Mouse (Mus musculus) heart, embryonic 13.5 days (tissue): ENCODE data around the gene Deaf1. TPM values are rescaled to one million over a fixed set of nuclear protein-coding genes. Genes with fewer than 3 reads are reported as not detected.

ENCODE experiments used
- ATAC-seq: fragments of 200-750 bp; cut with Nextera tagmentation; 2 replicates; pipeline ENCODE4 v1.8.0; 2017; ENCODE audit warnings: moderate TSS enrichment; ENCODE audit not compliant: insufficient number of reproducible peaks, low FRiP score, low TSS enrichment; ENCODE audit errors: extremely low read depth
- H3K27ac ChIP-seq: fragments of 300-500 bp; sonication (generic); replicated peaks from 2 replicates; pipeline ENCODE4 v1.5.1; 2015; ENCODE audit warnings: moderate library complexity, mild to moderate bottlenecking, inconsistent platforms
- H3K27me3 ChIP-seq: fragments of 300-500 bp; sonication (generic); replicated peaks from 2 replicates; pipeline ENCODE4 v1.6.1; 2015; ENCODE audit warnings: mild to moderate bottlenecking, inconsistent platforms
- H3K36me3 ChIP-seq: fragments of 300-500 bp; sonication (generic); 2 replicates; pipeline ENCODE4 v1.6.1; 2015; ENCODE audit warnings: mild to moderate bottlenecking, inconsistent platforms
- H3K4me1 ChIP-seq: fragments of 300-500 bp; sonication (generic); 2 replicates; pipeline ENCODE4 v1.6.1; 2015; ENCODE audit warnings: inconsistent platforms
- H3K4me2 ChIP-seq: fragments of 300-500 bp; sonication (generic); 2 replicates; pipeline ENCODE4 v1.6.1; 2015; ENCODE audit warnings: inconsistent platforms, mild to moderate bottlenecking, moderate library complexity
- H3K4me3 ChIP-seq: fragments of 300-500 bp; sonication (generic); 2 replicates; pipeline ENCODE4 v1.5.1; 2015; ENCODE audit warnings: moderate library complexity, mild to moderate bottlenecking, inconsistent platforms
- H3K9ac ChIP-seq: fragments of 300-500 bp; sonication (generic); 2 replicates; pipeline ENCODE4 v1.6.1; 2015; ENCODE audit warnings: inconsistent platforms, mild to moderate bottlenecking, moderate library complexity
- H3K9me3 ChIP-seq: fragments of 300-500 bp; sonication (generic); 2 replicates; pipeline ENCODE4 v1.6.1; 2016; ENCODE audit warnings: inconsistent platforms
- WGBS: fragments of 180-500 bp; shearing (Covaris S2); methylation state at CpG from one replicate; pipeline ENCODE4 v1.1.7; 2015; ENCODE audit warnings: mixed read lengths; 5-methylcytosine and 5-hydroxymethylcytosine counted together
- polyA plus RNA-seq: library from polyadenylated mRNA; unstranded; fragments of >200 nt; fragmentation: Nextera tagmentation; extraction: Ambion mirVana; gene quantifications from 2 replicates; pipeline ENCODE4 v1.2.1, GENCODE M21; 2015

The Deaf1 gene
- 35.5 and 37.4 TPM in 2 replicates for polyA plus RNA-seq

GRCm38 (mm10) chr7:141327469-141328372 lies at the start of gene Deaf1, which contains the start of gene Tmem80:
Gene Deaf1 (minus strand): TSS chr7:141327690.
Gene Tmem80 (plus strand): TSS chr7:141327739.
- WGBS = under 1% methylated on average over 96 of the region's 105 CpGs
- H3K4me2 ChIP-seq = peak within 1 kb of the TSS; percentile 99
- H3K27me3 ChIP-seq = no peaks in the 10 kb centered on the region
- H3K4me1 ChIP-seq = peaks cover 26% of the 10 kb centered on the region
- peak; percentile 92 for ATAC-seq
- H3K4me3 ChIP-seq = peak within 1 kb of the TSS; percentile 68
- H3K27ac ChIP-seq = peak within 1 kb of the TSS; percentile 97
- H3K36me3 ChIP-seq = peaks cover 22% of the 10 kb centered on the region
- H3K9ac ChIP-seq = peak within 1 kb of the TSS; percentile 97
- no peaks in the 10 kb centered on the region for H3K9me3 ChIP-seq

GRCm38 (mm10) chr7:141374399-141374798 lies 46.9 kb upstream of the Deaf1 start:
- ATAC-seq = no peak

GRCm38 (mm10) chr7:141373611-141374010 lies 46.1 kb upstream of the Deaf1 start:
- Histone ChIP-seq H3K9me3 (no peaks in the 10 kb centered on the region), H3K9ac (no peak overlapping the region), H3K4me3 (no peak overlapping the region), H3K27ac (no peak overlapping the region), H3K36me3 (no peaks in the 10 kb centered on the region), H3K4me2 (no peak overlapping the region), H3K4me1 (no peaks in the 10 kb centered on the region), H3K27me3 (no peaks in the 10 kb centered on the region)
- WGBS = 74% methylated on average over 6 of the region's 6 CpGs
- ATAC-seq = no peak

More at GRCm38 (mm10) chr7:141374399-141374798, 46.9 kb upstream of the Deaf1 start:
- H3K4me2 ChIP-seq = no peak overlapping the region
- H3K4me3 ChIP-seq = no peak overlapping the region
- no peak overlapping the region for H3K27ac ChIP-seq
- H3K4me1 ChIP-seq = no peaks in the 10 kb centered on the region
- H3K36me3 ChIP-seq = no peaks in the 10 kb centered on the region
- no peak overlapping the region for H3K9ac ChIP-seq
- no peaks in the 10 kb centered on the region for H3K27me3 ChIP-seq
- no peaks in the 10 kb centered on the region for H3K9me3 ChIP-seq

GRCm38 (mm10) chr7:141371942-141372595 lies 44.6 kb upstream of the Deaf1 start:
- Histone ChIP-seq H3K4me2 (no peak overlapping the region), H3K9ac (no peak overlapping the region), H3K4me3 (no peak overlapping the region), H3K36me3 (no peaks in the 10 kb centered on the region), H3K27ac (no peak overlapping the region), H3K9me3 (no peaks in the 10 kb centered on the region), H3K27me3 (no peaks in the 10 kb centered on the region), H3K4me1 (no peaks in the 10 kb centered on the region)
- 37% methylated on average over 6 of the region's 6 CpGs for WGBS
- no peak for ATAC-seq

GRCm38 (mm10) chr7:141369918-141370317 lies 42.4 kb upstream of the Deaf1 start:
- ATAC-seq = no peak
- no peak overlapping the region for H3K4me2 ChIP-seq
- H3K36me3 ChIP-seq = no peaks in the 10 kb centered on the region
- no peak overlapping the region for H3K4me3 ChIP-seq
- no peak overlapping the region for H3K9ac ChIP-seq
- H3K27ac ChIP-seq = no peak overlapping the region
- H3K27me3 ChIP-seq = peaks cover 8% of the 10 kb centered on the region
- 65% methylated on average over 5 of the region's 5 CpGs for WGBS
- H3K4me1 ChIP-seq = no peaks in the 10 kb centered on the region
- H3K9me3 ChIP-seq = no peaks in the 10 kb centered on the region

- 70% methylated on average over 4 of the region's 4 CpGs for WGBS
- Histone ChIP-seq H3K4me2 (no peak overlapping the region), H3K4me1 (no peaks in the 10 kb centered on the region), H3K9me3 (no peaks in the 10 kb centered on the region), H3K9ac (no peak overlapping the region), H3K4me3 (no peak overlapping the region), H3K27ac (no peak overlapping the region), H3K36me3 (no peaks in the 10 kb centered on the region), H3K27me3 (peaks cover 27% of the 10 kb centered on the region)
- no peak for ATAC-seq
These were observed 39.9 kb upstream of the Deaf1 start for GRCm38 (mm10) chr7:141367358-141367757.

GRCm38 (mm10) chr7:141365049-141365445 lies 37.6 kb upstream of the Deaf1 start:
- Histone ChIP-seq H3K4me1 (no peaks in the 10 kb centered on the region), H3K27ac (no peak overlapping the region), H3K9ac (no peak overlapping the region), H3K9me3 (no peaks in the 10 kb centered on the region), H3K27me3 (peaks cover 50% of the 10 kb centered on the region), H3K4me3 (no peak overlapping the region), H3K4me2 (no peak overlapping the region), H3K36me3 (no peaks in the 10 kb centered on the region)
- WGBS = 64% methylated on average over 3 of the region's 3 CpGs
- ATAC-seq = no peak

GRCm38 (mm10) chr7:141364349-141365048 lies 37.0 kb upstream of the Deaf1 start:
- ATAC-seq = no peak; the same call in 1 of the 2 replicates
- Histone ChIP-seq H3K36me3 (no peaks in the 10 kb centered on the region), H3K27me3 (peaks cover 54% of the 10 kb centered on the region), H3K4me3 (no peak overlapping the region), H3K9me3 (no peaks in the 10 kb centered on the region), H3K27ac (no peak overlapping the region), H3K4me1 (no peaks in the 10 kb centered on the region), H3K9ac (no peak overlapping the region; the same call in 1 of the 2 replicates), H3K4me2 (no peak overlapping the region)
- 59% methylated on average over 5 of the region's 5 CpGs for WGBS

GRCm38 (mm10) chr7:141363752-141364125 lies 36.2 kb upstream of the Deaf1 start:
- Histone ChIP-seq H3K27me3 (peaks cover 59% of the 10 kb centered on the region), H3K4me3 (no peak overlapping the region), H3K4me1 (no peaks in the 10 kb centered on the region), H3K27ac (no peak overlapping the region), H3K4me2 (no peak overlapping the region), H3K9ac (no peak overlapping the region), H3K9me3 (no peaks in the 10 kb centered on the region), H3K36me3 (no peaks in the 10 kb centered on the region)
- no peak for ATAC-seq
- 50% methylated on average over 2 of the region's 2 CpGs for WGBS

- Histone ChIP-seq H3K9ac (no peak overlapping the region), H3K27me3 (peaks cover 61% of the 10 kb centered on the region), H3K4me1 (no peaks in the 10 kb centered on the region), H3K4me2 (no peak overlapping the region), H3K4me3 (no peak overlapping the region), H3K36me3 (no peaks in the 10 kb centered on the region), H3K27ac (no peak overlapping the region), H3K9me3 (no peaks in the 10 kb centered on the region)
- ATAC-seq = no peak
- 46% methylated on average over 4 of the region's 4 CpGs for WGBS
These were observed 35.7 kb upstream of the Deaf1 start for GRCm38 (mm10) chr7:141363106-141363751.

GRCm38 (mm10) chr7:141361510-141361909 lies 34.0 kb upstream of the Deaf1 start:
- H3K4me3 ChIP-seq = no peak overlapping the region
- H3K9ac ChIP-seq = peak overlapping the region; percentile 40; the same call in 1 of the 2 replicates
- H3K36me3 ChIP-seq = no peaks in the 10 kb centered on the region
- 12% methylated on average over 24 of the region's 24 CpGs for WGBS
- H3K27ac ChIP-seq = no peak overlapping the region
- no peaks in the 10 kb centered on the region for H3K9me3 ChIP-seq
- H3K4me2 ChIP-seq = peak overlapping the region; percentile 20; the same call in 1 of the 2 replicates
- H3K27me3 ChIP-seq = peaks cover 74% of the 10 kb centered on the region
- no peak for ATAC-seq
- no peaks in the 10 kb centered on the region for H3K4me1 ChIP-seq
